Mouse (Mus musculus) neural tube, embryonic 15.5 days (tissue): ENCODE results near the gene Gm10024. TPM values are rescaled to one million over a fixed set of nuclear protein-coding genes. Genes with fewer than 3 reads are reported as not detected.
"Not testable (repeated sequence)": the region's sequence is repeated elsewhere in the genome, so short reads cannot be mapped to it uniquely, and the experiment has no call there.

Experiments used
- ATAC-seq: fragments of 200-750 bp; cut with Nextera tagmentation; 2 replicates; pipeline ENCODE4 v1.8.0; 2017; ENCODE audit warnings: mild to moderate bottlenecking, moderate TSS enrichment, moderate library complexity; ENCODE audit not compliant: low FRiP score
- H3K27ac ChIP-seq: fragments of 300-500 bp; sonication (generic); replicated peaks from 2 replicates; pipeline ENCODE4 v1.5.1; 2015; ENCODE audit warnings: mild to moderate bottlenecking, inconsistent platforms
- H3K27me3 ChIP-seq: fragments of 300-500 bp; sonication (generic); replicated peaks from 2 replicates; pipeline ENCODE4 v1.6.1; 2015; ENCODE audit warnings: inconsistent platforms
- H3K36me3 ChIP-seq: fragments of 300-500 bp; sonication (generic); 2 replicates; pipeline ENCODE4 v1.6.1; 2015; ENCODE audit warnings: inconsistent platforms
- H3K4me1 ChIP-seq: fragments of 300-500 bp; sonication (generic); 2 replicates; pipeline ENCODE4 v1.6.1; 2015; ENCODE audit warnings: inconsistent platforms
- H3K4me2 ChIP-seq: fragments of 300-500 bp; sonication (generic); 2 replicates; pipeline ENCODE4 v1.6.1; 2015; ENCODE audit warnings: inconsistent platforms, mild to moderate bottlenecking, moderate library complexity
- H3K4me3 ChIP-seq: fragments of 300-500 bp; sonication (generic); replicated peaks from 2 replicates; pipeline ENCODE4 v1.5.1; 2015; ENCODE audit warnings: mild to moderate bottlenecking, inconsistent platforms
- H3K9ac ChIP-seq: fragments of 300-500 bp; sonication (generic); replicated peaks from 2 replicates; pipeline ENCODE4 v1.6.1; 2015; ENCODE audit warnings: mild to moderate bottlenecking, inconsistent platforms
- H3K9me3 ChIP-seq: fragments of 300-500 bp; sonication (generic); replicated peaks from 2 replicates; pipeline ENCODE4 v1.6.1; 2016; ENCODE audit warnings: inconsistent platforms
- WGBS: fragments of 180-500 bp; shearing (Covaris S2); methylation state at CpG from one replicate; pipeline ENCODE4 v1.1.7; 2015; ENCODE audit warnings: mixed read lengths; 5-methylcytosine and 5-hydroxymethylcytosine counted together
- polyA plus RNA-seq: library from polyadenylated mRNA; unstranded; fragments of >200 nt; fragmentation: Nextera tagmentation; extraction: Ambion mirVana; gene quantifications from 2 replicates; pipeline ENCODE4 v1.2.1, GENCODE M21; 2015

The Gm10024 gene
- polyA plus RNA-seq, 1 experiment from 2014 or later: not detected

DNA sequence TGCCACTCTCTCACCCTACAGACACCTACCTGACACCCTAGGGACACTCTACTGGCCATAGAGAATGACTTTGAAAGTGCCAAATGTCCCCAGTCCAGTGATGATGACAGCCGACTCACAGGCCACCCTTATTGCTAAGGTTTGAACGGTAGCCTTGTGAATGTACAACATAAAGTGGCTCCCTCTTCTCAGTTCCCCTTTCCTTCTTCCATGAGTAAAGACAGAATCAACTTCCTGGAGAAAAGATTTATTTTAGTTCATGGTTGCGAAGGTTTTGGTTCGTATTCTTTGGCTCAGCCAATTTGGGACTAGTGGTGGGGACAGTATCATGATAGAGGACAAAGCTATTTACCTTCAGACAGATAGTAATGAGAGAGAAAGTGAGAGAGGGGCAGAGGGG is 27.7 kb downstream of the Gm10024 start:
- Histone ChIP-seq H3K4me1 (no peaks in the 10 kb centered on the region), H3K9ac (no peak overlapping the region), H3K4me2 (no peak overlapping the region), H3K27ac (no peak overlapping the region), H3K36me3 (no peaks in the 10 kb centered on the region), H3K9me3 (no peaks in the 10 kb centered on the region), H3K4me3 (no peak overlapping the region), H3K27me3 (no peaks in the 10 kb centered on the region)
- no peak for ATAC-seq
- 87% methylated on average over 4 of the region's 4 CpGs for WGBS

DNA sequence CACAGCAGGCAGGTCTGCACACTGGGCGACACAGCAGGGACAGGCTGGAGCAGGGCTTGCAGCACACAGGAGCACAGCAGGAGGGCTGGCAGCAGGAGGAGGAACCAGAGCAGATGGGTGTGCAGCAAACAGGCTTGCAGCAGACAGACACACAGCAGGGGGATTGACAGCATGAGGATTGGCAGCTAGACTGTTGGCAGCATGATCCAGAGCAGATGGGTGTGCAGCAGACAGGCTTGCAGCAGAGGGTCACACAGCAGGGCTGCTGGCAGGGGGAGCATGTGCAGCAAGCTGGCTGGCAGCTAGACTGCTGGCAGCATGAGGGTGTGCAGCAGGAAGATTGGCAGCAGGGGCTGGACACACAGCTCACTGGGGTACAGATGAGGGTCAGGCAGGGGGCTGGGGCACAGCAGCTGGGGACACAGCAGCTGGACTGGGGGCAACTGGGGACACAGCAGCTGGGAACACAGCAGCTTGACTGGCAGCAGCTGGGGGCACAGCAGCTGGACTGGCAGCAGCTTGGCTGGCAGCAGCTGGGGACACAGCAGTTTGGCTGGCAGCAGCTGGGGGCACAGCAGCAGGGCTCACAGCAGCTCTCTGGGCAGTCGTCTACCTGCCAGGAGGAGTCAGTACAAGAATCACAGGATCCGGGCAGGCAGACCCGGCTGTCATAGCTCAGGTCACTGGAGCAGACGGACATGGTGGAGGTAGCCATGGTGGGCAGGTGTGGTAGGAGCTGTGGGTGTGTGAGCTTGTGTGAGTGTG is 30.8 kb downstream of the Gm10024 start, which contains the start of gene Gm18596:
Gene Gm18596, minus strand, starts transcription at position 715 of the 765 bp plus-strand sequence.
- not testable (repeated sequence) for H3K4me3 ChIP-seq, ATAC-seq, H3K9me3 ChIP-seq, H3K4me1 ChIP-seq, H3K27ac ChIP-seq, H3K27me3 ChIP-seq, H3K4me2 ChIP-seq, H3K9ac ChIP-seq, H3K36me3 ChIP-seq
- WGBS: 59% methylated on average over 5 of the region's 5 CpGs

DNA sequence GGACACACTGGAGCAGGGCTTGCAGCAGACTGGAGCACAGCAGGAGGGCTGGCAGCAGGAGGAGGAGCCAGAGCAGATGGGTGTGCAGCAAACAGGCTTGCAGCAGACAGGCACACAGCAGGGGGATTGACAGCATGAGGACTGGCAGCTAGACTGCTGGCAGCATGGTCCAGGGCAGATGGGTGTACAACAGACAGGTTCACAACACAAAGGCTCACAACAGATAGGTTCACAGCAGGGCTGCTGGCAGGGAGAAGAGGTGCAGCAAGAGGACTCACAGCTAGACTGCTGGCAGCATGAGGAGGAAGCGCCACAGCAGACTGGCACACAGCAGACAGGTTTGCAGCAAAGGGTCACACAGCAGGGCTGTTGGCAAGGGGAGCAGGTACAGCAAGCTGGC is 39.4 kb downstream of the Gm10024 start:
- 82% methylated on average over 1 of the region's 1 CpGs for WGBS
- H3K9ac ChIP-seq, H3K36me3 ChIP-seq, H3K4me1 ChIP-seq, ATAC-seq, H3K27ac ChIP-seq, H3K9me3 ChIP-seq, H3K27me3 ChIP-seq, H3K4me3 ChIP-seq, H3K4me2 ChIP-seq: not testable (repeated sequence)

DNA sequence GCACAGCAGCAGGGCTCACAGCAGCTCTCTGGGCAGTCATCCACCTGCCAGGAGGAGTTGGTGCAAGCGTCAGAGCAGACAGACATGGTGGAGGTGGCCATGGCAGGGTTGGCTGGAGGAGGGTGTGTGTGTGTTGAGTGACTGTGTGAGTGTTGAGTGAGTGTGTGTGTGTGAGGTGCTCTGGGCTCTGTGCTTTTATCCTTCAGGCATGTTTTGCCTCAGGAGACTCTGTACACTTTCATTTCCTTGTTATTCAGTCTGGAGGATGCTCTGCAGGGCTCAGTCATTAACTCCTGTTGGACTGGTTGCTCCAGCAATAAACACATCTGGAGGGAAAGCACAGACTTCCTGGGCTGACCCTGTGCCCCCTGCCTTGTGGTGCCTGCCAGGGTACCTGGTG is 40.0 kb downstream of the Gm10024 start, which contains the start of gene Gm9736:
Gene Gm9736, minus strand, starts transcription at position 101 of the 400 bp plus-strand sequence.
- H3K9ac ChIP-seq, H3K36me3 ChIP-seq, H3K4me1 ChIP-seq, H3K27ac ChIP-seq, H3K4me2 ChIP-seq, H3K4me3 ChIP-seq, H3K9me3 ChIP-seq, ATAC-seq, H3K27me3 ChIP-seq: not testable (repeated sequence)
- WGBS: 38% methylated on average over 1 of the region's 1 CpGs

DNA sequence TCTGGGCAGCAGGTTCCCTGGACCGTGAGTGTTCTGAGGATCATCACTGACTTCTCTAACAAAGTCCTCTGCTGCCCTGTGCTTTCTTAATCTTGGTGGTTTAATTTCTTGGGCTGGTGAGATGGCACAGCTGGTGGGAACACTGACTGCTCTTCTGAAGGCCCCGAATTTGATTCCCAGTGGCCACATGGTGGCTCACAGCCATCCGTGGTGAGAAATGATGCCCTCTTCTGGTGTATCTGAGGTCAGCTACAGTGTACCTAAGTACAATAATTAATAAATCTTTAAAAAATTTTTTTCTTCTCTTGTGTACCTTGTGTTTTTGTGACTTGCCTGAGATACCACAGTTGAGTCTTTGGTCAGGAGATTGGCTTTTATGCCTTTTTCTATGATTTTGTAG is 41.1 kb downstream of the Gm10024 start:
- ATAC-seq, H3K9ac ChIP-seq, H3K36me3 ChIP-seq, H3K9me3 ChIP-seq, H3K27ac ChIP-seq, H3K4me2 ChIP-seq, H3K4me3 ChIP-seq, H3K27me3 ChIP-seq, H3K4me1 ChIP-seq: not testable (repeated sequence)
- 68% methylated on average over 3 of the region's 3 CpGs for WGBS

DNA sequence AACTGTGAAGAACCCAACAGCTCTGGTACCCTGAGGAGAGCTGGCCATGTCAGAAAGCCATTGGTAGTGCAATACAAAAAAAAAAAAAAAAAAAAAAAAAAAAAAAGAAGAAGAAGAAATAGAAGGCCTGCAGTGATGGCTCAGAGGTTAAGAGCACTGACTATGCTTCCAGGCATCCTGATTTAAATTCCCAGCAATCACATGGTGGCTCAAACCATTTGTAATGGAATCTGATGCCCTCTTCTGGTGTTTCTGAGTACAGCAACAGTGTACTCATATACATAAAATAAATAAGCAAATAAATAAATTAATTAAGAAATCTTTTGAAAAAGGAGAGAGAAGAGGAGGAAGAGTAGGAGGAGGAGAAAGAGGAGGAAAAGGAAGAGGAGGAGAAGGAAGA is 42.2 kb downstream of the Gm10024 start:
- Histone ChIP-seq H3K27me3 (no peaks in the 10 kb centered on the region), H3K9ac (no peak overlapping the region), H3K4me1 (no peaks in the 10 kb centered on the region), H3K9me3 (no peaks in the 10 kb centered on the region), H3K4me2 (no peak overlapping the region), H3K4me3 (no peak overlapping the region), H3K27ac (no peak overlapping the region), H3K36me3 (no peaks in the 10 kb centered on the region)
- ATAC-seq: no peak

GRCm38 (mm10) chr10:77759582-77759981 is 48.3 kb downstream of the Gm10024 start, which contains the start of gene Gm3233:
Gm3233 (minus strand) TSS chr10:77759682.
- H3K4me1 ChIP-seq, H3K36me3 ChIP-seq, H3K27ac ChIP-seq, ATAC-seq, H3K9ac ChIP-seq, H3K4me3 ChIP-seq, H3K27me3 ChIP-seq, H3K4me2 ChIP-seq, H3K9me3 ChIP-seq: not testable (repeated sequence)
- 67% methylated on average over 1 of the region's 1 CpGs for WGBS

Other genes starting within 250 kb of the Gm10024 start
- 42.4 and 42.6 TPM in 2 replicates for gene Fam207a, start 195.7 kb upstream of the Gm10024 start, polyA plus RNA-seq
- gene Itgb2, start 181.2 kb upstream of the Gm10024 start, polyA plus RNA-seq: 1.0 and 4.8 TPM in 2 replicates
- gene Pttg1ip, start 129.7 kb upstream of the Gm10024 start, polyA plus RNA-seq: 73.9 and 91.7 TPM in 2 replicates
- gene Sumo3, start 105.4 kb upstream of the Gm10024 start, polyA plus RNA-seq: 275 and 286 TPM in 2 replicates
- 1.4 and 2.4 TPM in 2 replicates for gene Gm49325, start 105.3 kb upstream of the Gm10024 start, polyA plus RNA-seq
- 77.1 and 79.6 TPM in 2 replicates for gene Ube2g2, start 89.2 kb upstream of the Gm10024 start, polyA plus RNA-seq
- gene Tspear, start 24.9 kb upstream of the Gm10024 start, polyA plus RNA-seq: 1.6 and 1.9 TPM in 2 replicates
- not detected in 2 replicates for gene Gm19402, start 20.7 kb upstream of the Gm10024 start, polyA plus RNA-seq
- gene Gm9508, start 14.2 kb upstream of the Gm10024 start, polyA plus RNA-seq: not detected in 2 replicates
- gene Gm10272, start 4.8 kb upstream of the Gm10024 start, polyA plus RNA-seq: not detected in 2 replicates
- gene Gm10142, start 4.3 kb downstream of the Gm10024 start, polyA plus RNA-seq: not detected in 2 replicates
- not detected in 2 replicates for gene Krtap12-1, start 9.1 kb downstream of the Gm10024 start, polyA plus RNA-seq
- not detected in 2 replicates for gene Gm10100, start 15.0 kb downstream of the Gm10024 start, polyA plus RNA-seq
- not detected in 2 replicates for gene Gm18596, start 31.2 kb downstream of the Gm10024 start, polyA plus RNA-seq
- gene Gm9736, start 39.9 kb downstream of the Gm10024 start, polyA plus RNA-seq: not detected in 2 replicates
- not detected in 2 replicates for gene Gm3233, start 48.2 kb downstream of the Gm10024 start, polyA plus RNA-seq
- gene Gm3238, start 59.9 kb downstream of the Gm10024 start, polyA plus RNA-seq: not detected in 2 replicates
- not detected in 2 replicates for gene Gm7138, start 65.5 kb downstream of the Gm10024 start, polyA plus RNA-seq
- not detected in 2 replicates for gene Gm3250, start 71.1 kb downstream of the Gm10024 start, polyA plus RNA-seq
- gene Gm7137, start 76.7 kb downstream of the Gm10024 start, polyA plus RNA-seq: not detected in 2 replicates
- not detected in 2 replicates for gene Gm9639, start 83.6 kb downstream of the Gm10024 start, polyA plus RNA-seq
- gene Gm19668, start 87.7 kb downstream of the Gm10024 start, polyA plus RNA-seq: not detected in 2 replicates
- gene Gm9507, start 100.4 kb downstream of the Gm10024 start, polyA plus RNA-seq: not detected in 2 replicates
- not detected in 2 replicates for gene Gm2696, start 103.2 kb downstream of the Gm10024 start, polyA plus RNA-seq
- gene Krtap10-4, start 115.6 kb downstream of the Gm10024 start, polyA plus RNA-seq: not detected in 2 replicates
- not detected in 2 replicates for gene Krtap10-10, start 124.5 kb downstream of the Gm10024 start, polyA plus RNA-seq
- gene Gm36176, start 135.3 kb downstream of the Gm10024 start, polyA plus RNA-seq: not detected in 2 replicates
- 0.20 TPM in 1 of 2 replicates, not detected in the other for gene Gm10318, start 141.4 kb downstream of the Gm10024 start, polyA plus RNA-seq
- gene Gm3285, start 150.5 kb downstream of the Gm10024 start, polyA plus RNA-seq: not detected in 2 replicates
- gene Lrrc3, start 191.1 kb downstream of the Gm10024 start, polyA plus RNA-seq: 19.0 and 22.8 TPM in 2 replicates